Mouse (Mus musculus): ENCODE data around the gene Omd.
"Not testable (repeated sequence)": the region's sequence is repeated elsewhere in the genome, so short reads cannot be mapped to it uniquely, and the experiment has no call there.

Gene Omd

DNA sequence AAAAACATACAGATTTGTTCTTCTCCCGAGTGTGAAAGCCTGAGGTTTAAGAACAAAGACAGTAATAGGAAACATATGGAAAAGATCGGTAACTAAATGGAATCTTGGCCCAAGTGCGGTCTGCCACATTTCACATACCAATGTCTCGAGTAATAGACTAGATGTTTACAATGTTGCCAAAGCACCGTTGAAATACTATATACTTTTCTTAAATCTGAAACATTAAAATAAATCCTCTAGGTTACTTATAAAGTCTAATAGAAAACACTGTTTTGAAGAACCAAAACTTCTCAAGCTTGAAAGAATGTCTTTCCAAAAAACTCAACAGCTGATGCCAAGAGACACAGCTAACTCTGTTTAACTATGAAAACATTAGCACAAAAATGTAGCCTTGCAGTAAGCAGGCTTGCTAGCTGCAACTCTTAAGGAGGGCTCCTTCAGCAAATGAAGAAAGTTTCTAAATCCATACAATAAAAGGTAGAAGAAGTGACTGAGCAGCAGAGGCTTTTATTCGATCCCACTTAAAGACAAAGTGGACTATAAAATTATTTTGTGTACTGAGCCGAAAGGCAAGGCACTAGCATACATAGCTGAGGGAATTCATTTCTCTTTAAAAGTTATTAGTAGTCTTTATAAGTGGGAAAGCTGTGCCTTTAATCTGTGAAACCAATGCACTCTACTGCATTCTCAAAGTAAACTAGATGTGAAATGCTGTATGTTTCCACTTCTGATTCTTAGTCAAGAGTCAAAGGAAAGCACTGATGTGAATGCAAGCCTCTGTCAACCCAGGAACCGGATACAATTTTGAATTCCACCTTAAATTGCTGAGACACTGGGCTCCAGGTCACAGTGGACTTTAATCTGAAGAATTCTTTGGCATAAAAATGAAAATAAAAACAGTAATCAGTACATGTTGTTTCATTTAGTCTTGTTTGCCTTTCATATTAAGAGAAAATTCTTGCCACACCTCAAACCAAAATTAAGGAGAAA lies at the start of gene Omd:
Gene Omd (plus strand): TSS at position 922 of the 990 bp plus-strand sequence.
- no peak for DNase-seq (ENCODE audit: low spot score in 2 of 2)

- no peak for DNase-seq (ENCODE audit: low spot score in 2 of 2)
These were observed 45.3 kb upstream of the Omd start for GRCm38 (mm10) chr13:49536946-49537345.

DNA sequence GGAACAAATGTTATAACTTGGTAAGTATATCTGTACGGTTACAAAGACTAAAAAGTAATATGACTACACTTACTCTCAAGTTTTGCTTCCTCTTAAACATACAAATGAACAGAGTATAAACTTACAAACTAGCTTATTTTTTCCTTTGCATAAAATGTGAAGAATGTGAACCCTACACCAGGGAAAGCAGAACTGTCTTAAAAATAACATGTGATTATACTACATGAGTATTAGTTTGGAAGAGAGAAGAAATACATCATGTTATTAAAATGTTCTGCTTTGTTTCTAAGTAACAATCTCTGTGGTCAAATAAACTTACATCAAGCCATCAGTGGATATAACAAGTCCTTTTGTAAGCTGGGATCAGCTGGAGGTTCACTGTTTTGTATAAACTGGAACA lies 43.6 kb upstream of the Omd start:
- no peak for DNase-seq (ENCODE audit: low spot score in 2 of 2)

DNA sequence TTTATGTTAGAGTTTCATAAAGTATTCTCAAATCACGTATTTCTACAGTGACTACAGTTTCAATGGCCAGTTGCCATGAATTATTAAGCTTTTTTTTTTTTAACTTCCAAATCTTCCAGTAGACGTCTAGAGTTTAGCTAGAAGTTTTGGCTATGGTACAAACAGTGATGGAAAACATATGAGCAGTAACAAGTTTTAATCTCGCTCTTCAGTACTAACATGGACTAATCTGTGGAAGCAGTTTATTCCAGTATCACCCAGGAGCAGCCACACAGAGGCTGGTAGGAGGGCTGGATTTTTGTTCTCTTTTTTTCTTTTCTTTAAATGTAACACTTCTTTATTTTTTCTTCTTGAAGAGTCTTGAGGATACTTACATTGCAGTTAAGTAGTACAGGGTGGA lies 38.0 kb upstream of the Omd start, which contains the start of gene Aspn:
Gene Aspn (plus strand): TSS at position 165 of the 400 bp plus-strand sequence.
- DNase-seq (ENCODE audit: low spot score in 2 of 2), result no peak

DNA sequence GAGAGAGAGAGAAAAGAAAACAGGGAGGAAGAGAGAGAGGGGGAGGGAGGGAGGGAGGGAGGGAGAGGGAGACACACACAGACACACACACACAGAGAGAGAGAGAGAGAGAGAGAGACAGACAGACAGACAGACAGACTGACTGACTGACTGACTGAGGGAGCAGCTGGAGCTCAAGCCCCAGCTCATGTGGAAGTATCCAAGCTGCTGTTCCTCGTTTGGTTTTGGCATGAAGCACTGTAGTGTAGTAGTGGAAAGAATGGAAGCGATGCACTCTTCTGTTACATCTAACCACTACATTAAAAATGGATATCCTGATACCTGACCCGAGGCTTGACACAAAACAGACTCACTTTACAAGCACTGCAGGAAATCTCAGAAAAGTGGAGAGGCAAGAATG lies 36.6 kb upstream of the Omd start:
- no peak for DNase-seq (ENCODE audit: low spot score in 2 of 2)

GRCm38 (mm10) chr13:49546517-49546916 lies 35.7 kb upstream of the Omd start:
- DNase-seq (ENCODE audit: low spot score in 2 of 2), result no peak

- DNase-seq (ENCODE audit: low spot score in 2 of 2), result no peak
These were observed 34.6 kb upstream of the Omd start for GRCm38 (mm10) chr13:49547563-49548150.

DNA sequence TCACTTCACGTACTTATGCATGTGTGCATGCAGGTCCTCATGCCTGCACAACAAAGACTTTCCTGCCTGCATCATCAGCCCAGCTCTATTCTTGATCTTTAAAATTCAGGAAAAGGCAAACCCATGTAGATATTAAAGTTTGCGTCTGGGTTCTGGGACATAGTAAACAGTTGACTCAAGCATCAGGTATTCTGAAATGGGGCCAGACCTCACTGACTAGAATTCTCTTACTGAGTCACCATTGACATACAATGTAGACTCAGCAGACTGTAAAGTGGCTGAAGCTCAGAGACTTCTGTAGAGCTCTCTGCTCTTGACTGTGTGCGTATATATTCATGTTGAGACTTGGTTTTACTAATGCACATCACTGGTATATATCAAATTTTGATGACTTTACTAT lies 32.6 kb upstream of the Omd start:
- DNase-seq (ENCODE audit: low spot score in 2 of 2), result no peak

DNA sequence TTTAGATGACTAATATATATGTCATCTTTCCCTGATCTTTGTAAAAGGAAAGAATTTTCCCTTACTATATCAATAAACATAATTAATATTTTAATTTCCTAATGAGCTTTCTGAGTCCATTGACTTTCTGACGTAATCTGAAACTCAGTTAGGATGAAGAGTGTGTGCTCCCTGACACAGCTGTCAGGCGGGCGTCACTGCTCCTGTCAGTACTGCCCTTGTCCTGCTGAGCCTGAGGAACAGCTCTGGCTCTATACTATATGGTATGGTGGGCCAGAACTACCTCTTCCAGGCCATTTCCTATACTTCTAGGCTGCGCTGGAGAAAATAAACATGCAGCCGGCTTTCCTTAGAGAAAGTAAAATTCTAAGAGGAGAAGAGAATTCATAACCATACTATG lies 27.7 kb upstream of the Omd start:
- no peak for DNase-seq (ENCODE audit: low spot score in 2 of 2)

DNA sequence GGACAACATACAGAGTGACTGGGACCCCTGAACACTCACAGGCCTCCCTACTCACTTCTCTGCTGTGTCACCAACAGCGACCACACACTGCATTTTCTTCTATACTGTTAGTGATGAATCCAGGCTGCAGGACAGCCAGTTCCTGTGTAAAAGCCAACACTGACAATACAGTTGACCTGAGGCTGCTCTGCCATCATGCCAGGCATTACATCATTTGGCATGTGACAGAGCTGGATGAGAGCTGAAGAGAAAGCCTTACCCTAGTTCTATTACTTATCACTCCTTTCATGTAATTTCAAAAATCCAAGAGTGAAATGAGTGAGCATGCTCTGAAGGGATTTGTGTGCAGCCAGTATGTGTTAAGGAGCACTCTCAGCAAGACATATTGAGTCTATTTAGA lies 26.1 kb upstream of the Omd start:
- DNase-seq (ENCODE audit: low spot score in 2 of 2), result no peak

DNA sequence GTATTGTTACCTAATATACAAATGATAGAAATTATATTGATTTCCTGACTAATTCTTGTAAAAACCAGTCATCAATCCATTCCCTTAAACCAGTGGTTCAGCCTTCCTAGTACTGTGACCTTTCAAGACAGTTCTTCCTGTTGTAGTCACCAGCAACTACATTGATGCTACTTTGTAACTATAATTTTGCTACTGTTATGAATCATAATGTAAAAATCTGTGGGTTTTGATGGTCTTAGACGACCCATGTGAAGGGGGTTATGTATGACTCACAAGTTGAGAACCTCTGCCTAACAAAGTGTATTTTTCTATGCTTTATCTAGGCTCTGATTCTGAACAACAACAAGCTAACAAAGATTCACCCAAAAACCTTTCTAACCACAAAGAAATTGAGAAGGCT lies 25.3 kb upstream of the Omd start:
- DNase-seq (ENCODE audit: low spot score in 2 of 2), result no peak

DNA sequence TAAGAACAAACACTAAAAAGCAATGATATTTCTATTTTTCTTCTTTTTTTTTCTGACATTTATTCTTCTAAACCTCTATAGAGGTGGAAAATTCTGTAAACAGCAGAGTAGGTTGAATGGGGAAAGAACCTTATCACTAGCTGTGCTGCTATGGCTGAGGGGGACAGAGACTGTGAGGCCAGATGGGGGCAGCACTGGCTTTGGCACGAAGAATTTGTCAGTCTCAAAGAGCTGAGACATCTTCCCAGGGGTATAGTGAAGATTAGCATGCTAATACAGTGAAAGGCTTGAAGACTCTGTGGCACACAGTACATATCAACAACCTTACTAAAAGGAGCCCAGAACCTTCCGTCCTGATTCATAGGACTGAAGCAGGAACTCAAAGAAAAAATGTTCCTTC lies 23.1 kb upstream of the Omd start:
- no peak for DNase-seq (ENCODE audit: low spot score in 2 of 2)

- no peak for DNase-seq (ENCODE audit: low spot score in 2 of 2)
These were observed 21.4 kb upstream of the Omd start for GRCm38 (mm10) chr13:49560886-49561285.

DNA sequence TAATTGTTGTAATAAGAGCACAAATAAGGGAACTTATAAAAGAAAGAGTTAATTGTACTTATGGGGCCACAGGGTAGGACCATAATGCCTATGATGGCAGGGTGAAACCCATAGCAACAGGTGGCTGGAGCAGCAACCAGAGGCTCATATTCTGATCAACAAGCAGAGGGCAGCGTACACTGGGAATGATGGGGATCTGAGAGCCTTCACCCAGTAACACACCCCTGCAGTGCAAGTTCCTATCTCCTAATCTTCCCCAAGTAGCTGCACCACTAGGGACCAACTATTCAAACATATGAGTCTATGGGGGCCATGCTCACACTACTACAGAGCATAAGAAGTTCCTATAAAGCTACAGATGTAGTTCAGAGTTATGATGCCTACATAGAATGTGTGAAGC lies 17.9 kb upstream of the Omd start:
- no peak for DNase-seq (ENCODE audit: low spot score in 2 of 2)

GRCm38 (mm10) chr13:49570371-49570770 lies 11.9 kb upstream of the Omd start:
- DNase-seq (ENCODE audit: low spot score in 2 of 2), result no peak

DNA sequence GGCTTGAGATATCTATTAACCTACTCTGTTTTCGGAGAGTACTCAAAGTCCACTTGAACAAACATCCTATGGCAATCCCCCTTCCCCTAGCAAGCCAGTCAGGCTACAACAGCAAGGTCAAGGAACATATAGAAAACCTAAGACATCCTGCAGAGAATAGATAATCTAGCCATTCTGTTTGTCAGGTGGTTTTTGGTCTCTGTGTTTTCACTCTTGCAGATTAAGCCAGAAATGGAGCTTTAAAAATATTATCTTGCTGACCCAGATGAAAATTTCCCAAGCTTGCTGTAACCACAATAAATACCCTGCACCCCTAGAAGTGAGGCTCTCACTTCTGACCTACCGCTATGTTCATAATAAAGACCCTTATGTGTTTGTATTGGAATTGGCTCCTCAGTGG lies 10.8 kb upstream of the Omd start:
- DNase-seq (ENCODE audit: low spot score in 2 of 2), result no peak

DNA sequence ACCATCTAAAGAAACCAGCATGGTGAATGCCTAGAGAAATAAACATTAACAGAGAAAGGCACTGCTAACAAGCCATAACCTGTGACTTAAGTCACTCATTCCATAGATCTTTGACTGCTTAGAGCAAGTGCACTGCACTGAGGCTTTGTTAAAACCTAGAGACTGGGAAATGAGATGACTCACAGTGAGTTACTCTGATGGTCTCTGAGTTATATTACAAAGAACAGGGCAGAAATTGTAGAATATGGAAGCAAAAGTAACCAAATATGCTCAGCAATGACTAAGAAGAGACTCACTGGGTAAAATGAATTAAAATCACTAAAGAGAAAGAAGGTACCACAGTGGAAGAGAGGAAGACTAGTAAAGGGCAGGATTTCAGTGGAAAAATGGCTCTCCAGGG lies 1.6 kb downstream of the Omd start:
- no peak for DNase-seq (ENCODE audit: low spot score in 2 of 2)

- DNase-seq (ENCODE audit: low spot score in 2 of 2), result no peak
These were observed 2.2 kb downstream of the Omd start for GRCm38 (mm10) chr13:49584307-49585005.

DNA sequence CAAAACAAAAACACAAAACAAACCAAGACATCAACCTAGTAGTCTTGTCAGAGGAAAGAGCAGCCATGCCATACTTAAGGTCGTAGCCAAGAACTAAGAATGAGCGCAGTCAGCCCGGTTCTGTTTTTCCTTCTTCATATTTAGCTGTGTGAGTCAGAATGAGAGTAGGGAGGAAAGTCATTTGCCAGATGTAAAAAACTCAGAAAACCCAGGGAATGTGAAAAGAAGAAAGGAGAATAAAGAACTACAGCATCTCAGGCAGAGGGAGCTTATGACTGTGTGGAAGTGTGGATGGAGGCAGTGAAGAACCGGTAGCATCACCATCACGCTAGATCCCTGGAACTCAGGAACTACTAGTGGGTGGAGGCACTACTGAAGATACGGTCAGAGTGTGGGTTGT lies 3.8 kb downstream of the Omd start:
- DNase-seq (ENCODE audit: low spot score in 2 of 2), result no peak

DNA sequence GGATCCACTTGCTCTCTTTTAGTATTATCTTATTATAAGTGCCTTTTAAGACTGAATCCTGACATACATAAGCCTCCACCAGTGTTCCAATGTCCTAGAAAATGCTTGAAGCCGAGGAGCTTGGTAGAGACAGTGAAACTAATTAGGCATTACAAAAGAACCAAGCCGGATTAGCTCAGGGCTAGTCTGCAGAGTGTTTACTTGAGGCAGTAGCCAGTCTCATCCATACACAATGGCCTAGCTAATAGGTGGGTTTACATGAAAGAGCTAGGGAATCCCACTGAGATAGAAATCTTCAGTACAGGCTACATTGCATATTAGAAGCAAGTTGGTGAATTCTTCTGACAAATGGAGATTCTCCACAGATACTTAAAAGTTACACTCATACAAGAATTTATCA lies 20.3 kb downstream of the Omd start:
- not testable (repeated sequence) for DNase-seq (ENCODE audit: low spot score in 2 of 2)

DNA sequence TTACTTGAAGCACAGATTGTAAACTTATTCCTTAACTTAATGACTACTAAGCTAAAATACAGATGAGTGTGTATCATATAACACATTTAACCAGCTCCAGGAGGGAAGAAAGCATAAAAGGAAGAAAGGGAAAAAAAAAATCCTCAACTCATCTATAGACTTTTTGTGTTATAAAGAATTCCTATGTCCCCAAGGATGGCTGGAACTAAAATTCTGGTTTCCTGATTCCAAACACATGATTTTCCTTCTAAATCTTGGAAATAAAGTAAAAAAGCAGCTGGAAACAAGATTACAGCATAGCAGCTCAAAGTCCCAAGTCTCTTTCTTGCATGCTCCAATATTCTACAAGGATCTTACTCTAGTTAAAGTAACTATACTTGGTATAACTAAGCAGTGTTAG lies 21.3 kb downstream of the Omd start:
- DNase-seq (ENCODE audit: low spot score in 2 of 2), result no peak

DNA sequence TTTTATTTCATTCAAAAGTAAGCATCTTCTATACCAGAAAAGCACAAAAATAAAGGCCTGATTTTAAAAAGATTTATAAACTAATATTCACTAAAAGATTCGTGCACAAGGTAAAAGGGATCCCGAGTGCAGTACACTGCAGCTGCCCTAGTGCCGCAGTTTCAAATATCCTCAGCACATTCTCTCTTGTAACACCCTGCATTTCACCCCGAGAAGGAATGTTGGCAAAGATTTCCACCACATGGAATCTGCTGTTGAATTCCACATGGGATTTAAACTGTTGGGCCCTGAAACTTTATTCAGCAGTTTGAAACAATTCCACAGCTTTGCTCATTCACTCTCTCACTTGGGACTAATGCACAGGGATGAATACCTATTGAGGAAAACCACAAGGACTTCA lies 25.5 kb downstream of the Omd start, which contains the start of gene Ogn:
Gene Ogn (plus strand): TSS at position 333 of the 400 bp plus-strand sequence.
- no peak for DNase-seq (ENCODE audit: low spot score in 2 of 2)
